Mouse (Mus musculus) forebrain, postnatal 0 days (tissue): Measurements from ENCODE around the gene Fam172a. TPM values are rescaled to one million over a fixed set of nuclear protein-coding genes. Genes with fewer than 3 reads are reported as not detected.

ENCODE experiments used
- ATAC-seq: fragments of 200-750 bp; cut with Nextera tagmentation; 2 replicates; pipeline ENCODE4 v1.8.0; 2017; ENCODE audit warnings: mild to moderate bottlenecking, moderate library complexity
- DNase-seq: peaks from one replicate; pipeline ENCODE4 v3.0.0-alpha.2; 2015
- H3K27ac ChIP-seq: fragments of 300-500 bp; sonication (generic); 2 replicates; pipeline ENCODE4 v1.5.1; 2014; ENCODE audit warnings: low read depth, mild to moderate bottlenecking, antibody characterized with exemption, low read length, moderate library complexity, mixed read lengths
- H3K27me3 ChIP-seq: fragments of 300-500 bp; sonication (generic); 2 replicates; pipeline ENCODE4 v1.6.1; 2014; ENCODE audit warnings: mild to moderate bottlenecking, low read length, mixed read lengths; ENCODE audit not compliant: insufficient read depth
- H3K36me3 ChIP-seq: fragments of 300-500 bp; sonication (generic); 2 replicates; pipeline ENCODE4 v1.6.1; 2014; ENCODE audit warnings: mild to moderate bottlenecking, moderate library complexity; ENCODE audit not compliant: insufficient read depth
- H3K4me1 ChIP-seq: fragments of 300-500 bp; sonication (generic); 2 replicates; pipeline ENCODE4 v1.6.1; 2014; ENCODE audit warnings: antibody characterized with exemption; ENCODE audit not compliant: insufficient read depth
- H3K4me2 ChIP-seq: fragments of 300-500 bp; sonication (generic); 2 replicates; pipeline ENCODE4 v1.6.1; 2014; ENCODE audit warnings: low read depth, mild to moderate bottlenecking, moderate library complexity
- H3K4me3 ChIP-seq: fragments of 300-500 bp; sonication (generic); 2 replicates; pipeline ENCODE4 v1.5.1; 2014; ENCODE audit warnings: low read depth, low read length, mixed read lengths
- H3K9ac ChIP-seq: fragments of 300-500 bp; sonication (generic); 2 replicates; pipeline ENCODE4 v1.6.1; 2014; ENCODE audit warnings: mild to moderate bottlenecking
- H3K9me3 ChIP-seq: fragments of 300-500 bp; sonication (generic); 2 replicates; pipeline ENCODE4 v1.6.1; 2016; ENCODE audit warnings: low read length
- CTCF ChIP-seq: sonication (generic); IDR thresholded peaks from 2 replicates; pipeline ENCODE4 v1.5.1; 2016; ENCODE audit warnings: antibody characterized with exemption, control low read depth, low read depth
- WGBS: fragments of 180-500 bp; shearing (Covaris S2); extraction: QIAGEN DNeasy Blood & Tissue Kit; methylation state at CpG from one replicate; pipeline ENCODE4 v1.1.7; 2014; 5-methylcytosine and 5-hydroxymethylcytosine counted together
- polyA plus RNA-seq: library from polyadenylated mRNA; unstranded; fragments of >200 nt; fragmentation: Nextera tagmentation; extraction: Ambion mirVana; gene quantifications from 2 replicates; pipeline ENCODE4 v1.2.1, GENCODE M21; 2015
- total RNA-seq: library from RNA; depleted of rRNA; stranded (reverse); fragments of >200 nt; gene quantifications from 2 replicates; pipeline ENCODE4 v1.2.3, GENCODE M21; 2014

Fam172a gene
- total and polyA plus RNA-seq, 2 experiments from 2014 or later: 38.6 to 51.7 TPM

GRCm38 (mm10) chr13:78121991-78122390, 420.2 kb downstream of the Fam172a start:
- Histone ChIP-seq H3K9ac (no peak overlapping the region), H3K4me1 (no peaks in the 10 kb centered on the region), H3K27me3 (no peaks in the 10 kb centered on the region), H3K27ac (no peak overlapping the region), H3K9me3 (no peaks in the 10 kb centered on the region), H3K4me3 (no peak overlapping the region), H3K4me2 (no peak overlapping the region), H3K36me3 (no peaks in the 10 kb centered on the region)
- no peak for ATAC-seq
- WGBS: 97% methylated on average over 7 of the region's 7 CpGs
- no peak for DNase-seq
- TF ChIP-seq CTCF: no peak

- Histone ChIP-seq H3K27me3 (no peaks in the 10 kb centered on the region), H3K4me1 (no peaks in the 10 kb centered on the region), H3K9ac (no peak overlapping the region), H3K27ac (no peak overlapping the region), H3K4me3 (no peak overlapping the region), H3K4me2 (no peak overlapping the region), H3K9me3 (no peaks in the 10 kb centered on the region), H3K36me3 (no peaks in the 10 kb centered on the region)
- ATAC-seq (no peak), DNase-seq (no peak)
- TF ChIP-seq CTCF: no peak
- WGBS: 79% methylated on average over 4 of the region's 4 CpGs
Observed at GRCm38 (mm10) chr13:78123911-78124426, 422.1 kb downstream of the Fam172a start.

GRCm38 (mm10) chr13:78157465-78157864, 455.6 kb downstream of the Fam172a start:
- DNase-seq (no peak), ATAC-seq (no peak)
- H3K4me1 ChIP-seq: no peaks in the 10 kb centered on the region
- H3K36me3 ChIP-seq: no peaks in the 10 kb centered on the region
- no peak overlapping the region for H3K4me3 ChIP-seq
- no peaks in the 10 kb centered on the region for H3K27me3 ChIP-seq
- H3K27ac ChIP-seq: no peak overlapping the region
- no peak overlapping the region for H3K9ac ChIP-seq
- TF ChIP-seq CTCF: no peak
- H3K9me3 ChIP-seq: no peaks in the 10 kb centered on the region
- WGBS: 83% methylated on average over 5 of the region's 5 CpGs
- H3K4me2 ChIP-seq: no peak overlapping the region

GRCm38 (mm10) chr13:78162149-78162548, 460.3 kb downstream of the Fam172a start:
- Histone ChIP-seq H3K27me3 (no peaks in the 10 kb centered on the region; the same call in 1 of the 2 replicates), H3K4me1 (peaks cover 3% of the 10 kb centered on the region; the same call in 1 of the 2 replicates), H3K9me3 (no peaks in the 10 kb centered on the region), H3K4me3 (no peak overlapping the region), H3K4me2 (no peak overlapping the region), H3K36me3 (no peaks in the 10 kb centered on the region), H3K9ac (no peak overlapping the region), H3K27ac (peak overlapping the region; percentile 41; the same call in 1 of the 2 replicates)
- 33% methylated on average over 2 of the region's 2 CpGs for WGBS
- peak; percentile 75 for ATAC-seq
- DNase-seq: peak; percentile 75
- TF ChIP-seq CTCF: no peak

GRCm38 (mm10) chr13:78163087-78163958, 461.5 kb downstream of the Fam172a start:
- H3K4me1 ChIP-seq: peaks cover 3% of the 10 kb centered on the region; the same call in 1 of the 2 replicates
- DNase-seq: peak; percentile 82
- H3K36me3 ChIP-seq: no peaks in the 10 kb centered on the region
- H3K9ac ChIP-seq: peak overlapping the region; percentile 66
- peak; percentile 58 for TF ChIP-seq CTCF
- WGBS: 1% methylated on average over 84 of the region's 86 CpGs
- H3K27ac ChIP-seq: peak overlapping the region; percentile 89
- no peaks in the 10 kb centered on the region for H3K9me3 ChIP-seq
- ATAC-seq: peak; percentile 93
- no peaks in the 10 kb centered on the region; the same call in 1 of the 2 replicates for H3K27me3 ChIP-seq
- peak overlapping the region; percentile 91 for H3K4me2 ChIP-seq
- H3K4me3 ChIP-seq: peak overlapping the region; percentile 52

GRCm38 (mm10) chr13:78164941-78165340, 463.1 kb downstream of the Fam172a start:
- Histone ChIP-seq H3K4me1 (peaks cover 3% of the 10 kb centered on the region; the same call in 1 of the 2 replicates), H3K9ac (no peak overlapping the region; the same call in 1 of the 2 replicates), H3K36me3 (no peaks in the 10 kb centered on the region), H3K27ac (peak overlapping the region; percentile 89; the same call in 1 of the 2 replicates), H3K4me2 (no peak overlapping the region), H3K27me3 (peaks cover 6% of the 10 kb centered on the region), H3K9me3 (no peaks in the 10 kb centered on the region), H3K4me3 (no peak overlapping the region)
- TF ChIP-seq CTCF: no peak
- ATAC-seq (no peak), DNase-seq (peak; percentile 39)

- no peaks in the 10 kb centered on the region for H3K4me1 ChIP-seq
- no peak overlapping the region for H3K4me3 ChIP-seq
- ATAC-seq: no peak
- TF ChIP-seq CTCF: no peak
- H3K4me2 ChIP-seq: no peak overlapping the region
- no peak overlapping the region for H3K27ac ChIP-seq
- 21% methylated on average over 4 of the region's 4 CpGs for WGBS
- H3K9ac ChIP-seq: no peak overlapping the region
- no peaks in the 10 kb centered on the region for H3K36me3 ChIP-seq
- DNase-seq: peak; percentile 39
- no peaks in the 10 kb centered on the region for H3K9me3 ChIP-seq
- H3K27me3 ChIP-seq: peaks cover 11% of the 10 kb centered on the region
Observed at GRCm38 (mm10) chr13:78168166-78168565, 466.3 kb downstream of the Fam172a start.
